Mouse (Mus musculus) embryo, embryonic 11.5 days (tissue): ENCODE data around the gene Olfr801.

ENCODE experiments used
- DNase-seq: peaks from one replicate; pipeline ENCODE4 v3.0.0-alpha.2; 2012; ENCODE audit warnings: low read depth, low spot score

Olfr801 gene

GRCm38 (mm10) chr10:129673765-129674164, at the start of gene Olfr801:
Gene Olfr801, minus strand, starts transcription at chr10:129673865.
- no peak for DNase-seq

- DNase-seq: no peak
Measured at GRCm38 (mm10) chr10:129702910-129703309, 29.2 kb upstream of the Olfr801 start, which contains the start of gene Olfr804. Gene Olfr804, plus strand, starts transcription at chr10:129703210.

GRCm38 (mm10) chr10:129694186-129694585, 20.5 kb upstream of the Olfr801 start, which contains the start of gene Olfr803:
Gene Olfr803, minus strand, starts transcription at chr10:129694286.
- no peak for DNase-seq

- DNase-seq: no peak
Measured at GRCm38 (mm10) chr10:129688069-129688468, 14.4 kb upstream of the Olfr801 start, which contains the start of gene Olfr802. Gene Olfr802, minus strand, starts transcription at chr10:129688169.

GRCm38 (mm10) chr10:129657394-129657793, 16.3 kb downstream of the Olfr801 start, which contains the start of gene Olfr800:
Gene Olfr800, plus strand, starts transcription at chr10:129657694.
- DNase-seq: no peak

- DNase-seq: no peak
Measured at GRCm38 (mm10) chr10:129651763-129652162, 21.9 kb downstream of the Olfr801 start.

GRCm38 (mm10) chr10:129637184-129637583, 36.5 kb downstream of the Olfr801 start, which contains the start of gene Olfr799:
Gene Olfr799, plus strand, starts transcription at chr10:129637484.
- DNase-seq: no peak

- no peak for DNase-seq
Measured at GRCm38 (mm10) chr10:129627834-129628233, 45.8 kb downstream of the Olfr801 start, which contains the start of gene Olfr798. Gene Olfr798, minus strand, starts transcription at chr10:129627934.

- DNase-seq: no peak
Measured at GRCm38 (mm10) chr10:129623251-129623650, 50.4 kb downstream of the Olfr801 start.

GRCm38 (mm10) chr10:129621724-129622123, 51.9 kb downstream of the Olfr801 start:
- DNase-seq: no peak
